Mouse (Mus musculus): Measurements from ENCODE around the gene Plxnc1.

Gene Plxnc1

GRCm38 (mm10) chr10:94944691-94945205 is at the start of gene Plxnc1:
Gene Plxnc1 (minus strand): TSS chr10:94944835.
- in situ Hi-C loops (cut with MboI; ENCODE audit: low sequenced_read_pairs): no loop called here

GRCm38 (mm10) chr10:94992127-94992526 is 47.5 kb upstream of the Plxnc1 start:
- in situ Hi-C loops (cut with MboI; ENCODE audit: low sequenced_read_pairs): loop anchor here (5.0 kb wide), 1 partner anchor 480 kb away; no protein-coding TSS in a partner anchor

GRCm38 (mm10) chr10:94991564-94992097 is 47.0 kb upstream of the Plxnc1 start:
- in situ Hi-C loops (cut with MboI; ENCODE audit: low sequenced_read_pairs): loop anchor here (5.0 kb wide), 1 partner anchor 481 kb away; no protein-coding TSS in a partner anchor

- in situ Hi-C loops (cut with MboI; ENCODE audit: low sequenced_read_pairs): loop anchor here (5.0 kb wide), 1 partner anchor 481 kb away; no protein-coding TSS in a partner anchor
These were observed 46.3 kb upstream of the Plxnc1 start for GRCm38 (mm10) chr10:94990768-94991563.

GRCm38 (mm10) chr10:94989321-94989720 is 44.7 kb upstream of the Plxnc1 start:
- in situ Hi-C loops (cut with MboI; ENCODE audit: low sequenced_read_pairs): no loop called here

- in situ Hi-C loops (cut with MboI; ENCODE audit: low sequenced_read_pairs): no loop called here
These were observed 40.5 kb upstream of the Plxnc1 start for GRCm38 (mm10) chr10:94985103-94985502.

- in situ Hi-C loops (cut with MboI; ENCODE audit: low sequenced_read_pairs): no loop called here
These were observed 37.9 kb upstream of the Plxnc1 start for GRCm38 (mm10) chr10:94982528-94982927.

GRCm38 (mm10) chr10:94981466-94982138 is 37.0 kb upstream of the Plxnc1 start:
- in situ Hi-C loops (cut with MboI; ENCODE audit: low sequenced_read_pairs): no loop called here

GRCm38 (mm10) chr10:94978265-94978822 is 33.7 kb upstream of the Plxnc1 start:
- in situ Hi-C loops (cut with MboI; ENCODE audit: low sequenced_read_pairs): no loop called here

- in situ Hi-C loops (cut with MboI; ENCODE audit: low sequenced_read_pairs): no loop called here
These were observed 31.7 kb upstream of the Plxnc1 start for GRCm38 (mm10) chr10:94976329-94976728.

GRCm38 (mm10) chr10:94975099-94975496 is 30.5 kb upstream of the Plxnc1 start:
- in situ Hi-C loops (cut with MboI; ENCODE audit: low sequenced_read_pairs): no loop called here

- in situ Hi-C loops (cut with MboI; ENCODE audit: low sequenced_read_pairs): loop anchor here (25.0 kb wide), 1 partner anchor 762 kb away; no protein-coding TSS in a partner anchor
These were observed 29.9 kb upstream of the Plxnc1 start for GRCm38 (mm10) chr10:94974345-94975098.

- in situ Hi-C loops (cut with MboI; ENCODE audit: low sequenced_read_pairs): loop anchor here (25.0 kb wide), 1 partner anchor 759 kb away; no protein-coding TSS in a partner anchor
These were observed 27.1 kb upstream of the Plxnc1 start for GRCm38 (mm10) chr10:94971625-94972161.

GRCm38 (mm10) chr10:94970221-94970620 is 25.6 kb upstream of the Plxnc1 start:
- in situ Hi-C loops (cut with MboI; ENCODE audit: low sequenced_read_pairs): loop anchor here (25.0 kb wide), 1 partner anchor 758 kb away; no protein-coding TSS in a partner anchor

GRCm38 (mm10) chr10:94967468-94967867 is 22.8 kb upstream of the Plxnc1 start:
- in situ Hi-C loops (cut with MboI; ENCODE audit: low sequenced_read_pairs): loop anchor here (25.0 kb wide), 1 partner anchor 755 kb away; no protein-coding TSS in a partner anchor

- in situ Hi-C loops (cut with MboI; ENCODE audit: low sequenced_read_pairs): loop anchor here (25.0 kb wide), 1 partner anchor 754 kb away; no protein-coding TSS in a partner anchor
These were observed 22.2 kb upstream of the Plxnc1 start for GRCm38 (mm10) chr10:94966789-94967188.

GRCm38 (mm10) chr10:94965093-94965492 is 20.5 kb upstream of the Plxnc1 start:
- in situ Hi-C loops (cut with MboI; ENCODE audit: low sequenced_read_pairs): loop anchor here (25.0 kb wide), 1 partner anchor 753 kb away; no protein-coding TSS in a partner anchor

GRCm38 (mm10) chr10:94962005-94962404 is 17.4 kb upstream of the Plxnc1 start:
- in situ Hi-C loops (cut with MboI; ENCODE audit: low sequenced_read_pairs): loop anchor here (25.0 kb wide), 1 partner anchor 750 kb away; no protein-coding TSS in a partner anchor

GRCm38 (mm10) chr10:94961283-94961682 is 16.6 kb upstream of the Plxnc1 start:
- in situ Hi-C loops (cut with MboI; ENCODE audit: low sequenced_read_pairs): loop anchor here (25.0 kb wide), 1 partner anchor 749 kb away; no protein-coding TSS in a partner anchor
